Mouse (Mus musculus) erythroblast, adult 5-6 weeks (primary cell): ENCODE measurements at regions not wholly inside any gene's neighbourhood (a gene's known extent, or its start where the extent isn't known, plus 50 kb on each side); places are given as distances from the start of the nearest gene placed in this dataset.

Experiments
- ATAC-seq: replicated peaks from 2 replicates; pipeline ENCODE4 v1.8.0; 2016; ENCODE audit warnings: moderate number of reproducible peaks, mild to moderate bottlenecking, moderate TSS enrichment, inconsistent platforms; ENCODE audit not compliant: poor library complexity, low FRiP score, severe bottlenecking

DNA sequence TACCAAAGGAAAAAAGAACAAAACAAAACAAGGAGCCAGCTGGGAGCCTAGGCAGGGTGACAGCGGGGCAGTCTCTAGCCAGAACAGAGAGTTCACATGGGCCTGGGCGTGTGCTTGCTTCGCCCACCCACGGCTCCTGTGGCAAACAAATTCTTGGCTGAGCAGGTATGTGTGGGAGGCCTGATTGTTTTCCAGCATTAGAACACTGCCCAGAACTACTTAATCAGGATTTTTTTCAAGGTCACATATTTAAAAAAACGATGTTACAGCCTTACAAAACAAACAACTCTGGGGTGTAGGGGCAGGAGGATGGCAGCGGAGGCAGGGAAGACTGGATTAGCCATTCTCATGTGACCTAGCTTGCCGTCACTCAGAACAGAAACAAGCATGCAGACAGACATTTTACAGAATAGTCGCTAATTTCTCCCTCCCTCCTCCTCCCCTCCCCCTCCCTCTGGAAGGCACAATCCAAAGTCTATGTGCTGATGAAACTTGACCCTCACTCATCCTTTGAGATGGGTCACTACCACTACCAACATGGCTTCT, 189.5 kb upstream of the Klf14 start:
- ATAC-seq: no peak

DNA sequence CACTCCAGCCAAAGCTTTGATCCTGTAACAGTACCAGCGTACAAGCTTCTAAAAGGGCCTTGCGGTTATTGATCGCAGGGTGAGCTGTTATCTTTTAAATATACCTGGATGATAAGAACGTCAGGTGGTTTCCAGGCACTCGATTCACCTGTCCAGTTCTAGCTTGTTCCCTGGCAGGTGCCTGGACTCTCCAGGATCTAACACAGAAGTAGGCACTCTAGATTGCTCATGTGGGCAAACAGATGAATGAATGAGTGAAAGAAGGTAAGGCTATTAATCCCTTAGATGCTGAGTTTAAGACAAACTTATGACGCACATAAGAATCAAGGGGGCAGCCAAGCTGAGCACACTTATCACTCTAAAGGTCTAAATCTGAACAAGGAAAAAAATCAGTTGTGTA, 190.3 kb upstream of the Klf14 start:
- ATAC-seq: no peak

DNA sequence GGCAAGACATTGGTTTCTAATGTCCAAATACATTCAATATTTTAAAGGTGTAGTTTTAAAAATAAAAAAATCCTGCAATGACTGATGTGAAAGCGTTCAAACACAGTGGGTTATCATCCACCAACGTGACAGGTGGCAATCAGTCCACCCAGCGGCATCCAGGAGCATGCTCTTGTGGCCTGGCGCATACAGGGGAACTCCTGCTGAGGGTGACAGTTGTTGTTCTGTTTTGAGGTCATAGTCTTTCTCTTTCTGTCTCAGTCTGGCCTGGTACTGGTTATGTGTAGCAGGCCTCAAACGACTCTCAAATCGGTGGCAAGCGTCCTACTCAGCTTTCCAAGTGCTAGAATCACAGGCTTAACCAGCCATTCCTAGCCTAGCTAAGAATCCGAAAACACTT, 191.5 kb upstream of the Klf14 start:
- ATAC-seq: no peak

DNA sequence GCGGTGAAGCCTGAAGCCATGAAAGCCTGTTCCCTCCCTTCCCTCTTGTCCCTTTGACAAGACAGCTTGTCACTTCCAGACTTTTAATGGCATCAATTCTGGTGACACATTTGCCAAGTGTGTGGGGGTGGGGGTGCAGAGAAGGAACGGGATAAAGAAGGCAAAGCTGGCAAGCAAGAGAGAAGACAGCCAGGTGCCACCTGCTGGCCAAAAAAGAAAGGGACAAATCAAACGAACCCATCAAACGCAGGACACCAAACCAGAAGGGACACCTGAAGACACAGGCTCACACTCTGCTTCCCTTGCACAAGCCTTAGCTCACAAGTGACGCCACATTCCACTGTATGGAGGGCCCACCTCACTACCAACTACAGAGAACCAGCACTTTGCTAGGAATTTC, 197.0 kb upstream of the Klf14 start:
- 0 out of 2 replicates have a peak, but pooled peaks have one; percentile 52 for ATAC-seq

DNA sequence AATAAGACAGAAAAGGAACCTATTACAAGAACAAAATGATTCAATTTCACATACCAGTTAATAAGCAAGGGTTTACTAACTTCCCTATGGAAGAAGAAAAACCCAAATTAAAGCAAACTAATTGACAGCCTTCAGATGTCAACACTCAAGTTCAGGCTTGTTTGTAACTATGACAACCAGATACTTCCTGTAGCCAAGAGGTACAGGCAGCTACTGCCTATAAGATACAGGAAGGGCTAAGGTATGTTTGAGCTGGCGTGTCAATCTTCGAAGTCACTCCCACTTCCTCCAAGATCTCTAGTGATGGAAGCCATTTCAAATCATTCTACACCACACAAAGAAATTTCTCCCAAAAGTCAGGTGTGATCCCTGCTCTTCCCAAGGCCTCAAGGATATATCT, 198.1 kb upstream of the Klf14 start:
- ATAC-seq: no peak

DNA sequence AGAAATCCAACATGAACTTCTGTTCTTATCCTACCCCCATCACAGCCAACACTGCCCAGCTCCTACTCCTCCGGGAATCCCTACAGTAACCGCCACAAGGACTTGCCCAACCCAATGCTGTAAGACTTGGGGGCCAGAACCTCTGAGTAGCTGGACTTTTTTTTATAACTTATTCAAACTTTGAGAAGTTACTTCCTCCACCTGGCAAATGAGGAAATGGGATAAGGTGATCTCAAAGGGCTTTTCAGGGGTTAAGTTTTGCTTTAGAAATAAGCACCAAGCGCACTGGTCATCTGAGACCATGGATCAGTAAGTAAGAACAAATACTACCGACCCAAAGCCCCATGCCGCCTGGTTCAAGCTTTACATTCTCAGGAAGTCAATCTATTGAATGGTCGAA, 198.6 kb upstream of the Klf14 start:
- ATAC-seq: no peak

DNA sequence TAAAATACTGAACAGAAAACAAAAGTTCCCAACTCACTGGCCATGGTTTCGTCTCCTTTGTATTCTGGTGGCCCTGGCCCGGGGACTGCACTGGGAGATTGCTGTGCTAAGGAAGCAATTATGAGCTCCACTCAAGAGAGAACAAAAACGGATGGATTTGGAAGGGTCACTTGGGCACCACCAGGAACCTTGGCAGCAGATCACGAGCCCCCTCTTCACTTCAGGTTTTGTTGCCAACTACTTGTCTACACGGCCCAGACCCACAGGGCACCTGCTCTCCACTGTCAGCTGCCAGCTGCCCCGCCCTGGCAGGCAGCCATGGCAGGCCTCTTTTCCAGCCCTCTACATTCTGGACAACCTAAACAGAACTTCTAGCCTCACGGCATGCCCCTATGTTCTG, 199.8 kb upstream of the Klf14 start:
- ATAC-seq: 0 out of 2 replicates have a peak, but pooled peaks have one; percentile 51

DNA sequence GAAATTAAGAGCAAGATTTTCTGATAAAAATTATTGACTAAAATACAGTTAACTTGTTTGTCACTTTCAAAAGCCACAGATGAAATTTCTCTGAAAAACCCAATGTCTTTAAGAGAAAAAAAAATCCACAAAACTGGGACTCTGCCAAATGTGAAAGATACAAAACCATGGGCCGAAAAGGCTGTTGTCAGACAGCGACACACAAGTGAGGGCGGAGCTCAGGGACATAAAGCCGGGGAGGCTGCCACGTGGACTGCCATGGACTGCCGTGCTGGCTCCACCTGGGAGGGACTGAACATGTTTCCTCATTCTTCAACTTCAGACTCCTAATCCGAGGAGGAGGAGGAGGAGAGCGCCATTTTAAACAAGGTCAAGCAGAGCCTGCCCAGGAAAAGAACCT, 200.4 kb upstream of the Klf14 start:
- peak; percentile 60; the same call in 1 of the 2 replicates for ATAC-seq

DNA sequence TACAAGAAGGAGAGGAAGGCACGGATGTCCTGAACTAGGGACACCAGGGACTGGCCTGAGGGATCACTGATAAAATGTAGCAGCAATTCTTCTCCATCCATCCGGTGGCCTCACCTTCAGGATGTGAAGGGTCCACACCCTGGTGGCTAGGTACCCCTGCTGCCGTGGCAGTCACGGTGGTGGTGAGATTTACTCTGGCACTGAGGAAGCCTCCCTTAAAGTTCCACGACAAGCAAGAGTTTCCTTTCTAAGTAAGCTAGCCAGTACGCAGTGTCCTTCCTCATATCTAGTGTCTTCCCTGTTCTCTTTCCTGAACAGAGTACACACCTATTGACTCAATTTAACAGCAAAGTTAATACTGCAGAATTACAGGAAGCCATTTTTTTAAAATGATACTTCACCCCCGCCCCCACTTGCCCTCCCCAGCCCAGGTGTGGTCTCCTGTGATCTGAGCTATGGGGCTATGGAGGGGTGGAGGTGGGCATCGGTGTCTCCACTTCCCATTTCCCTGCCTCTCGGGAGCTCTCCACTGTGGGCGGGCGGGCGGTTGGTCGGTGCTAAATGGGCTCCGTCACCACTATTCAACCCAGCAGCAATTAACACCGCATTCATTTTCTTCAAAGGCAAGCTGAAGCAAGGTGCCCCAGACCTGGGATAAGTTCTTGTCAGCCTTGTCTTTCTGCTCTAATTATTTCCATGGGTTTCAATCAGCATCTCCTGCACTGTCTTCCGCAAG, 201.2 kb upstream of the Klf14 start:
- ATAC-seq: no peak

DNA sequence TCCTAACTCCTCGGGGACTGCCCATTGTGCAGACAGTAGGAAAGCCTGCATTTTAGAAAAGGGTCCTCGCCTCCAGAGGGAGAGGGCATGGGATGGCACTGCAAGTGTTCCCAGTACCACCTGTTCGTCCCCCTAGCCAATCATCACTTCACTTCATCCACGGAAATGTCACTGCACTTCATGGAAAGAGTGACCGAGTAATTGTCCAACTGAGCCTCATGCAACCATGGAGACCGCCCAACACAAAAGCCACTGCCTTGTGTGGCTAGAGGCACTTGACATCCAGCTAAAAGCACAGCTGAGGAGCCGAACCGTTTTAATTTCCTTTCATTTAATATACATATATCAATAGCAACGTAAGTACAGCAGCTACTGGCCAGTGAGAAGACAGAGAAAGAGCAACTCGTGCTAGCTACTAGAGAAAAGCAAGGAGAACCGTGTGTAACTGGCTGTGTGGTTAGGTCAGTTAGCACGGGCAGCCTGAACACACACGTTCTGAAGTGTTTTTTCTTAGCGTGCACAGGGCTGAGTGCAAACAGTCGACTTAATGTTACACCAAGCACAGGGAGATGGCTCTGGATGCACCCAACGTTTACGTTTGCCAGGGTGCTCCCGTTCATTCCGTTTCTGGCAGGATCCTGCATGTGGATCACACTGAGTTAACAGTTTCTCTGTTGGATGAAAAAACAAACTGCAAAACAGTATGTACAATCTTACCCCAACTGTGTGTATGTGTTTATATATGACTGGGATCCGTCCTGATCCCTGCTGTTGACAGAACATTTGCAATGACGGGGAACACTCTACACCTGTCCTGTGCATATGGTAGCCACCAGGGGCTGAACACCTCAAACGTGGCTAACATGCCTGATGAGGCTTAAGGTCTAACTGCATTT, 202.8 kb upstream of the Klf14 start:
- ATAC-seq: no peak

DNA sequence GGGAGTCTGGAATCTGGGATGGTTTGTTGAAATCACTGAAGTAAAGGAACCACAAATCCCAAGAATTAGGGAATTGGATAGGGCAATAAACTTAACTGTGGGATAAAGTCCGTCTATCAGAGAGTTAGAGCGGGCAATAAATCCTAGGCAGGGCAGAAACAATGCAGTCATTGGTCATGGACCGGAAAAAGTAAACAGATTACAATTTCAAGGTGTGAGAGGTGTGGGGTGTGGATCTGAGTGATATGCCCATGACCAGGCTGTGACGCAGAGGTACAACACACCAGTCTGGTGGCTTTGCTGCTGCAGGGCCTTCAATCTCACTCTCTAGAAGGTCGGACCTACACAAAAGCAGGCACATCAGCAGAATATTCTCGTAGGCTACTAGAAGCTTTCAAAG, 206.1 kb upstream of the Klf14 start:
- no peak for ATAC-seq

DNA sequence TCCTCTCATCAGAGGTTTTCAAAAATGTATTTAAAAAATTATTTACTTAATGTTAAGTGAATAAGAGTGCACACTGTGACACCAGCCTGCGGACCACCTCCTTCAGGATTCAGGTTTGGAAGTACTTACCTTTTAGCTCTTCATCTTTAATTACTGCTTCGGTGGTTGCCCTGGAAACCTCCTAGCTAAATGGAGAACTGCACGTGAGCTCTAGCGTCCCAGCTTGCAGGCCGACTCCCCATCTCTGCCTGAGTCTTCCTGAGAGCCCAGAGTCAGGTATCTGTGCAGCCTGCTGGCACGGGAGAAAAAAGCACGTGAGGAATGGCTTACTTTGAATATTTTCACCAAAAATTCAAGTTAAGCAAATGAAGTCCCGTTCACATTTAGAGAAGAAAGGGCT, 207.5 kb upstream of the Klf14 start:
- ATAC-seq: no peak

DNA sequence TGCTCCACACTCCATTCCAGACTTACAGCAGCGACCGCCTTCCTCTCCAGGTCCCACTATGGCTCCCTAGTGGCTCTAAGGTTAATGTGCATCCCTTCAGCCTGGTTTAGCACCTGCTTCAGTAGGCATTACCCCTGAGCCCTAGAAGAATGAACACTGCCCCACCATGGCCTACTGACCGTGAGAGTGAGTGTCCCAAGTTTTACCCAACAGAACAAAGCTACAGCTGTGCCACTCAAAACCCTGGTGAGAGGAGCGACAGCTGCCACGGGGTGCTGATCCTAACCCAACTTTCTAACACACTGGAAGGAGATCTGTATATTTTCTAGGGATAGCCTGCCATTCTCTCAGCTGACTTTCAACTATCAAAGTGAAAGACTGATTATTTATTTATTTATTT, 208.9 kb upstream of the Klf14 start:
- ATAC-seq: no peak

DNA sequence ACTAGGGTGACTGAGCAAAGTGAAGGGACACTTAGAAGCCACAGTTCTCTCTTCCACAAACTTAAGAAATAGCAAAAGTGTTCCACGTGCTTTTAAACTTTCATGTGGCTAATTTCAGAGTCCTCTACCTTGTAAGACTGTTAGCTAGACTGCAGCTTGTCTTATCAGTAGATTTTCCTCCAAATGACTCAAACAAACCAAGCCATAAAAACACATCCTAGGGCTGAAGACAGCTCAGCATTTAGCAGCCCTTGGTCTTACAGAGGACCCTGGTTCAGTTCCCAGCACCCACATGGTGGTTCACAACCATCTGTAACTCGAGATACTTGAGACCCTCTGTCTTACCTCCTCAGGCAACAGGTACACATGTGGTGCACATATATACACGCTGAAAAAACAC, 209.9 kb upstream of the Klf14 start:
- ATAC-seq: no peak

DNA sequence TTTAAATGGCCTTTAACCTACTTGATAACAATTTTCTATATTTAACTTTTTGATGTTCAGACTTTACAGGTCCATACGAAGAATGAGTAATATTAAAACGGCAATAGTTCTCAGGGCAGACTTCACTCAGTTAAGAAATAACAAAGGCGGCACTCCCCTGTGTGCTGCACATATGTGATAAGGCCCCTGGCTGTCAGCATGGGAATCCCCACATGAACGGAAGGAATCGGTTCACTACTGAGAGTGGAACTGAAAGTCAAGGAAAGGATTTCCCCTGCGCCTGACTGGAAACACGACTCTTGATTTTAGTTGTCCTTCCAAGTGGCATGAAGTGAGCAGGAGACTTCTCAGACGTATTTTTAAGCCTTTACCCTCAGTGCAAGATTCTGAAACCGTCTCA, 210.5 kb upstream of the Klf14 start:
- ATAC-seq: no peak

DNA sequence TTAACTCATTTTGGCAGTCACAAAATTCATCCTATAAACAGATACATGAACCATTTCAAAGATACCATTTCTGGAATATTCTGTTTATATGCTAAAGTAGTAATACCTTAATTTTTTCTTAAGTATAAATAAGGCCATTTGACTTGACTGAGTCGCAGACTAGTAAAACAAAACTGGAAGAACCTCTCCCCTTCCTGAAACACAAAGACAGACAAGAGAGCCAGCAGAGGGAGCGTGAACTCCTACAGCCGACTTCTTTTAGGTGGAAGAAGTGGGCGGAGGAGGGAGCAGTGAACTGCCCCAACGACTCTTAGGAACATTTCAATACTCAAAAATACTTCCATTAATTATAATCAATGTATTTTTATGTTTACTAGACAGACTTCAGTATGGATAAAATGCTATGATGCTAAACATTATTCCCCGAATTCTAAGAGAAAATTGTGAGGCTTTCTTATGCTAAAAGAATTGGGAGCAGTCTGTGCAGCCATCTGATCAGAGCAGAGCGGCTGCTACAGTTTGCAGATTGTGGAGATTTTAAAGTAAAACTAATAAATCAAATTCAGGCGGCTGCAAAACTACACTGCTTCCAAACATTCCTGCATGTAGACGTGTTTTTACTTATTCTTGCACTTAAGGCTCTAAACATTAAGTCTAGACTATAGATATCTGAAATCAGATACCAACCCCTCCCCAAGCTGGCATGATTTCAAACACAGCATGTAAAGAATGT, 211.2 kb upstream of the Klf14 start:
- ATAC-seq: no peak

DNA sequence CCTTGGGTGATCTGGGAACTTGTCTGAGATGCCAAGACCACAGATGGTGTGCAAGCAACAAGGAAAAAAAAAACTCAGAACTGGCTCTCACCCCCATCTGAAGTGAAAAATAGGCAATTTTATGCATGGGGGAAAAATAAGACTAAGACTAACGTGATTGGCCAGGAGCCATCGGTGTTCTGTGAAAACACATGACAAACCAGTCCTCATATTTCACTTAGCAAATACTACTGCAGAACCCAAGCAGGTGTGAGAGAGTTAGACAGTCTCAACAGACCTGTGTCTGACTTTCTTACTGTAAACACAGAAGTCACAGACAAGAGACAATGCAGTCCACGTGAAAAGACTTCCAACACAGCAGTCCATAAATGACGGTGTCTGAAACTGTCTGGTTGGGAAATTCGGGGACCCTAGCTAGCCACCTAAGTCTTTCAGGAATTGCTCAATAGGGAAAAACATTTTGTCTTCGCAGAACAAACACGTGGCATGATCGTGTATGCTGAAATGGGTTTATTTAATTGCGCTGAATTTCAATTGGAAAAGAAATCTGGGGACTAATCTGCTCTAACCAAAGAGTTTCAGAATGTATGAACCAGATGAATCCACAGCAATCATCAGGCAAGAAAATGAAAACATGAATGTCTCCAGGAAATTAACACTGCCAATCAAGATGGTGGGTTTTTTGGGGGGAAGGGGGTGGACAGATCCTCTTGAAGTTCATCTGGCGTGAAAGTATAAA, 213.1 kb upstream of the Klf14 start:
- ATAC-seq: no peak

DNA sequence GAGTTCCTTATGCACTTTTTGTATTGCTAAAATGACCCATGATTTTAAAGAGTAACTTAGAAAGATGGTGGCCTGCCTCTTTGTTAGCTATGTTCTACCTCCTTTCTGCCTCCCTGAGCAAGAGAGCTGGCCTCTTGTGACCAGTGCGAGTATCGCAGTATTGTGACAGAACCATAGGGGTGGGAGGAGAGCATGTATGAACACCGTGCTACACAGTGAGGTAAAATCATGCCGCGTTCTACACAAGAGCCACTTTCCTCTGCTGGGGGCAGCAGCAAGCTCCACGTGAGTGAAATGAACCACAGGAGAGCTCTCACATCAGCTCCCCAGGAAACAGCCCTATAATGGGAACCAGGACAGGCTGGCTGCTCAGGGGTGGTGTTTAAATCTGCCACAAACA, 216.9 kb upstream of the Klf14 start:
- ATAC-seq: no peak

DNA sequence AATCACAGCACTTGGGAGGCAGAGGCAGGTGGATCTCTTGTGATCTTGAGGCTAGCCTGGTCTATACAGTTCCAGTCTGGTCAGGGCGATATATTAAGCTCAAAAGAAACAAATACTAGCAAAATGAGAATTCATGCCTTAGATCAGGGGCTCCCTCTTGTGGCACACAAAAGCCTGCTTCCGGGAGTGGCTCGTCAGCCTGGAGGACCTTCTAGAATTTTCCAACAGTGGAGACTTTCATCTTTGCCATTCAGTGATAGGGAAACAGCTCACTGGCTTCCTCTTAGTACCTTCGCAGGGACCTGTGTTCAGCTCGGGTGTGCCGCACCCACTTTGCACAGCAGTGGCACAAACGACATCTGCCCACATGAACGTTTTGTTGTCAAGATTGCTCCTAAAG, 217.5 kb upstream of the Klf14 start:
- ATAC-seq: no peak; the same call in 1 of the 2 replicates

DNA sequence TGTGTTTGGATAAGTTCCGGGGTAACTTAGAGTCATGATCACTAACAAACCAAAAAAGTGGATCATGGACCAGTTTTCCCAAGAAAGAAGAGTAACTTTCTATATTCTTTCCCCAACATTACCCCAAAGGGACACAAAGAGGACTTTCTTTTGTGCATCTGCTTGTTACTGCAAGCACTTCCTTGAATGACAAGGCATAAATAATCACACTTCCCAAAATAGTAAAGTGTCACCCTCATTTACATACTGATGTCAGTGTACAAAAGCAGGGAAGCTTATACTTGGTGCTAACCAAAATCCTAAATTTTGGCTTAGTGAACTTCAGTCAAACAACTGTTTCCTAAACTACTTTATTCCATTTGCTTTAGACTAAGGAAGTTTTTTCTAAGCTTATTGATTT, 218.0 kb upstream of the Klf14 start:
- no peak for ATAC-seq
